Mouse (Mus musculus): ENCODE measurements at regions not wholly inside any gene's neighbourhood (a gene's known extent, or its start where the extent isn't known, plus 50 kb on each side); places are given as distances from the start of the nearest gene placed in this dataset.
A peak's percentile ranks its signal among the peaks of the same experiment; 100 is the strongest.

GRCm38 (mm10) chr6:133904501-133904900 is 50.9 kb upstream of the Kap start:
- DNase-seq: no peak

DNA sequence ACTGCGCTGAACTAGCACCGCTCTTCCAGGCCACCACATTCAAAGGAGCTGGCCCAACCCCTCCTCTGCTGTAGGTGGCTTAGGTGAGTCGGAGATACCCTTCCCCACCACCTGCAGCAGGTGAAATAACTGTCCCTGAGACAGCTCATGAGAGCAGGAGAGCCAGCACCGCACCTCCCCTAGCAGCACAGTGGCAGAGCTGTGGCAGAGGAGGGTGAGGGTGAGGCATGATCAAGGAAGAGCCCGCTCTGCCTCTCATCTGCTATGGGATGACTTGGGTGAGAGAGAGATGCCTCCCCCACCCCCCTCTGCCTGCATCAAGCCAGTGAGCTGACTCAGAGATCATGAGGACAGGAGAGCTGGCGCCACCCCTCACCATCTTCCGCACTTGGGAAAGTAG is 81.1 kb upstream of the Kap start:
- DNase-seq: no peak

GRCm38 (mm10) chr6:133935671-133936070 is 82.1 kb upstream of the Kap start:
- no peak for DNase-seq

DNA sequence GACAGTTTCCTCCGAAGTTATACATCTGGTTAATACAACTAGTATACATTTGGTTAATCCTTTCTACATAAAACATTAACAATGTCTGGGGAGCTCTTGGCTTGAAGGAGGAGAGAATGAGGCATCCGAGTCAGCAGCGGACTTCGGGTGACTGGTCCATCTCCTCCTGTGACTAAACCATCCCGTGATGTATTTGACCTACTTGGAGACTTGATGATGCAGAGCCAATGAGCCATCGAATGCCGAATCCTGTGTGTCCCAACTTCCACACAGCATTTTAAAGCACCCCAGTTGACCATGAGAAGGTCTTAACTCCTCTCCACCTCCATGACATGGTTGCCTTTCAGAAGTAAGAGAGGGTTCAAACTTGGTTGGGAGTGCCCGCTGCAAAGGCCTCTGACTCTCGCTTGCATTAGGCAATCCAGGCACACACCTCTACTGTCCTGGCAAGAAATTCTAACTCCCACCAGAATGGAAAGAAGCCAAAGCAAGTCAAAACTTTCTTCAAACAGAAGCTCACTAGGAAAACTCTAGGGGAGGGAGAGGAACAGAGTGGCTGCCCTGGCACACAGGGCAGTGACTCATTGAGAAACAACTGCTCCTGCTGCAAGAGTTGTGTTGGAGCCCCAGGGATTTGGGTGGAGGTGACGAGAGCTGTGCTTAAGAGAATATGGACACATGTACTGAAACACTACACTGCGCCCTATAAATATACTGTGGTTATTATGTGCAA is 75.4 kb upstream of the Etv6 start:
- no peak for DNase-seq

DNA sequence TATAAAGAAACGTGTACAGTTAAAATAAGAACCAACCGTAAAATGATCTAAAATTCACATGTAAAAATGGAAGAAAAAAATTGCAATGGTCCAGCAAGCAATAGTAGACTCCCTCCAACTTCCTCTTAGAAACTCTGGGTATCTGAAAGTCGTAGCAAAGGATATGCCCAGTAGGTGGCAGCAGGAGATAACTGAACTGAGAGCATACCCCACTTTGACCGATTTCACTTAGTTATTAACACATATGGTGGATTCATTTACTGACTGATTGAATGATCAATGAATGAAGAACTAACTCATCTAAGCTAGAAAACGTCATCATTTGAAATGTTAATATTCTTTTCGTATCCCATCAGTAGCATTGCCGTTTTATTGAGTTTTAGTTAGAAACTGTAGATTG is 74.8 kb upstream of the Etv6 start:
- peak; percentile 82 for DNase-seq

DNA sequence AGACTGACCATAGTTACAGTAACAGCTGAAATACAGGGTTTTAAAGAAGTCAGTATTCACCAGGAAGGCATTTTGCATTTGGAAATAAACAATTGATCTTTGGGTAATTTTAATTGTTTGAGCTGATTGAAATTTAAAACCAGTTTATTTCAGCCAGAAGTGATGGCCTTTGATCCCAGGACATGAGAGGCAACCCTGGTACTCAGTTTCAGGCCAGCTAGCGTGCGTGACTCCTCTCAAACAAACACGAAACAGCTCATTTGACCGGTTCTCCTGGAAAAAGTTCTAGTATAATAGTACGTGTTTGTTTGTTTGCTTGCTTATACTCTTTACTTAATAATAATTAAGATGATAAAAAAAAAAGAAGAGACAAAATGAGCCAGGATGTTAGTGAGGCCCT is 72.9 kb upstream of the Etv6 start:
- no peak for DNase-seq

DNA sequence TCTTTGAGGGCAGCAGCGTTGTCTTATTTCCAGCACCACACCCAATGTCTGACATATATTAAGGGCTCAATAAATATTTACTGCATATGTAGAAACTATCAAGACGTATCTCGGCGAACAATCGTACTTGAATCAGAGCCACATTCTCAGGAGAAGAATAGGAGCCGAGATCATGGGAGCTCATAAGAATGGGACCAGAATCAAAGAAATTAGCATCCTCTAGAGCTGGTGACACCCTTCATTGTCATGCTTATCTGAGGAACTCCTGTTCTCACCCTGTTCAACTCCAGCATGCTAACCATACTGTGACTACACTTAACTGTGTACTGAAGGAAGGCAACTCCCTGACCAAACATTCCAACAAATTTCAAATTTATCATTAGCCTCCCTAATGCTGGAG is 72.2 kb upstream of the Etv6 start:
- no peak for DNase-seq

GRCm38 (mm10) chr6:133967286-133967685 is 68.2 kb upstream of the Etv6 start:
- DNase-seq: no peak

DNA sequence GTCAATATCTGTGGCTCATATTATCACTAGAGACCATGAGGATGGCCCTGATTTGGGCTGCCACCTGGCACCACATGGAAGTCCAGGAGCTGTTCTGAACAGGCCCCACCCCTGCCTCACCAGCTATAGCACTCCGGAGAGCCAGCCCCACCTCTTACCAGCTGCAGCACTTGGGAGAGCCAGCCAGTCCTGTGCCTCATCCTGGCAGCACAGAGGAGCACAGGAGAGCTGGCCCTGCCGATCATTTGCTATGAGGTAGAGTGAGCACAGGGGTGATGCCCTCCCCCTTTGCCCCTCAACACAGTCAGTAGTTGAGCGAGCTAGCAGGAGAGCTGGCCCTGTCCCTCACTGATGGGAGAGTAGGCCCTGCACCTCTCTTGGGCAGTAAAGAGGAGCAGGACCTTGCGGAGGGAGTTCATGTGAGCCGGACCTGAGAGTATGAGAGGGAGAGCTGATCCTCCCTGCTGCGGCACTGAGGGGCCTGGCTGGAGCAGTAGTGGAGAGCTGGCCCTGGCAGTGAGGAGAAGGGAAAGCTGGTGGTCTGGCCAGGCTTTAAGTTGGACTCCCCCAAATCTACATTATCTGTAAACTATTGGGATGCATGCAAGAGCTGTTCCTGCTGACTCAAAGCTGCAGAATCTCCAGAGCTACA is 63.3 kb upstream of the Etv6 start:
- no peak for DNase-seq

GRCm38 (mm10) chr6:133973205-133973838 is 62.2 kb upstream of the Etv6 start:
- DNase-seq: no peak

GRCm38 (mm10) chr6:133975951-133976350 is 59.5 kb upstream of the Etv6 start:
- DNase-seq: no peak

- no peak for DNase-seq
Measured at GRCm38 (mm10) chr6:133976854-133977253, 58.6 kb upstream of the Etv6 start.

DNA sequence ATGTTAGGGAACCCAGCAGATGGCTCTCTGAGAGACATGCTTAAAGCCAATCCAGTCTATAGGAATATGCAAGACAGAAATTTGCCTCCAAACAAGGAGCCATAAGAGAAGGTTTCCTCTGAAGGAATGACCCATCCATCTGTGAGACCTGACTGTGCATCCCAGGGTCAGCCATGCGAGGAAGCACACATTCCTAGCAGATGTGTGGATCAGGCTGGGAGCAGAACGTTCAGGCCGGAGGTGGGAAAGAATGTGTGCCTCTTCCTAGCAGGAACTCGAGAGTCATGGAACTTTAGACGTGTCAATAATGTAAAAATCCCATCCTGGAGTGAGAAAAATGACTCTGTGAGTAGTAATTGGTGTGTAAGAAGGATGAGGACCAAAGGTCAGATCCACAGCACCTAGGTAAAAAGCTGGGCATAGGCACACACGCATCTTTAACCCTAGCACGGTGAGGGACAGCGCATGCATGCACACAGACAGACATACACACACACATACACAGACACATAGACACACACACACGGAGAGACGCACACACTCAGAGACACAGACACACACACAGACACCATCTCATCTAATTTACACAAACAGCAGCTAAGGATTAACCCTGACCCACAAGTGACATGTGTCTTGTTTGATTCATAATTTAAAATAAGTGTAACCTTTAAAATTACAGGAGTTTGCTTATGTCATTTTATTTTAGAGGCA is 51.5 kb upstream of the Etv6 start:
- DNase-seq: no peak

DNA sequence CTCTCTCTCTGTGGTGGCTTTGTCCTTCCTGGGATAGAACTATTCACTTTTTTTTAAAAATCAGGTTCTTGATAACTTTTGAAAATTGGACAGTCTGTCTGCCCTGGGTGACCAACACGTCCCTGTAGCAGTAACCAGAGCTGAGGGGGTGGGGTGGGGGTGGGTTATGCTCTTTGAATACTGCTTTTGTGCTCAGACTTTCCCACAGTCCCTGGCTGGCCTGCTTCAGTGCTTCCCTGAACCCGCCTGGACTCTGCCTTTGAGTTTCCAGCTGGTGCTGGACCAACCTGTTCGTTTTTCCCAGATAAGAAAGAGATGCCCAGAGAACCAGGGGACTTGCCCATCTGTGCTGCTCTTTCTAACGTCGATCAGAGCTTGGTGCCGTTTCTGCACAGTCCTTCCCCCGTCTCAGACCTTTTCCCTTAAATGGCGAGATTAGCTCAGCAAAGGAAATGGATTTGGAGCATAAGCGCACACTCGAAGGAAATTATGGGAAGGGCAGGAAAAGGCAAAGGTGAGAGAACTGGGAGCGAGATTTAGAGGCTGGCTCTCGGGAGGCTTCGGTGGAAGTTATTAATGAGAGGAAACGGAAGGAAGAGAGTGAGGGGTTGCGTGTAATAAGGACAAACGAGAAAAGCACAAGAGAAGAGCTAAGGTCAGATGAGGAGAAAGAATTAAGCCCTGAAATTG is 50.7 kb upstream of the Etv6 start:
- DNase-seq: peak; percentile 41

Data from kidney, postnatal 14 days (tissue).